Mouse (Mus musculus) hindbrain, embryonic 11.5 days (tissue): ENCODE measurements around the gene Rab3b. TPM values are rescaled to one million over a fixed set of nuclear protein-coding genes. Genes with fewer than 3 reads are reported as not detected.
"Not testable (repeated sequence)": the region's sequence is repeated elsewhere in the genome, so short reads cannot be mapped to it uniquely, and the experiment has no call there.

Experiments
- ATAC-seq: fragments of 200-750 bp; cut with Nextera tagmentation; 2 replicates; pipeline ENCODE4 v1.8.0; 2017; ENCODE audit warnings: mild to moderate bottlenecking, moderate TSS enrichment, moderate library complexity; ENCODE audit not compliant: low FRiP score
- DNase-seq: peaks from one replicate; pipeline ENCODE4 v3.0.0-alpha.2; 2015; ENCODE audit warnings: low spot score
- H3K27ac ChIP-seq: fragments of 300-500 bp; sonication (generic); 2 replicates; pipeline ENCODE4 v1.5.1; 2014; ENCODE audit warnings: mild to moderate bottlenecking, low read depth, low read length
- H3K27me3 ChIP-seq: fragments of 300-500 bp; sonication (generic); 2 replicates; pipeline ENCODE4 v1.6.1; 2014; ENCODE audit warnings: mild to moderate bottlenecking, low read length, moderate library complexity, mixed read lengths; ENCODE audit not compliant: control insufficient read depth, insufficient read depth
- H3K36me3 ChIP-seq: fragments of 300-500 bp; sonication (generic); 2 replicates; pipeline ENCODE4 v1.6.1; 2014; ENCODE audit warnings: mild to moderate bottlenecking, low read length, moderate library complexity, mixed read lengths; ENCODE audit not compliant: control insufficient read depth, insufficient read depth
- H3K4me1 ChIP-seq: fragments of 300-500 bp; sonication (generic); replicated peaks from 2 replicates; pipeline ENCODE4 v1.6.1; 2014; ENCODE audit warnings: low read length, mixed read lengths; ENCODE audit not compliant: control insufficient read depth, insufficient read depth
- H3K4me2 ChIP-seq: fragments of 300-500 bp; sonication (generic); replicated peaks from 2 replicates; pipeline ENCODE4 v1.6.1; 2014; ENCODE audit warnings: mild to moderate bottlenecking, low read depth, low read length
- H3K4me3 ChIP-seq: fragments of 300-500 bp; sonication (generic); 2 replicates; pipeline ENCODE4 v1.5.1; 2014; ENCODE audit warnings: low read depth, low read length
- H3K9ac ChIP-seq: fragments of 300-500 bp; sonication (generic); 2 replicates; pipeline ENCODE4 v1.6.1; 2014; ENCODE audit warnings: low read depth, low read length
- H3K9me3 ChIP-seq: fragments of 300-500 bp; sonication (generic); 2 replicates; pipeline ENCODE4 v1.6.1; 2016; ENCODE audit warnings: low read length; ENCODE audit not compliant: control insufficient read depth
- WGBS: fragments of 180-500 bp; shearing (Covaris S2); extraction: QIAGEN DNeasy Blood & Tissue Kit; methylation state at CpG from one replicate; pipeline ENCODE4 v1.1.7; 2014; 5-methylcytosine and 5-hydroxymethylcytosine counted together
- polyA plus RNA-seq: library from polyadenylated mRNA; unstranded; fragments of >200 nt; fragmentation: Nextera tagmentation; extraction: Ambion mirVana; gene quantifications from 2 replicates; pipeline ENCODE4 v1.2.1, GENCODE M21; 2014

The Rab3b gene
- polyA plus RNA-seq, 1 experiment from 2014 or later: 36.4 TPM

GRCm38 (mm10) chr4:108927945-108928344 is 49.1 kb downstream of the Rab3b start:
- ATAC-seq, H3K36me3 ChIP-seq, H3K9ac ChIP-seq, H3K9me3 ChIP-seq, DNase-seq, H3K27me3 ChIP-seq, H3K27ac ChIP-seq, H3K4me2 ChIP-seq, H3K4me1 ChIP-seq, H3K4me3 ChIP-seq: not testable (repeated sequence)
- 82% methylated on average over 9 of the region's 9 CpGs for WGBS

- DNase-seq: no peak
- H3K27ac ChIP-seq: no peak overlapping the region
- no peak overlapping the region for H3K4me3 ChIP-seq
- no peaks in the 10 kb centered on the region for H3K27me3 ChIP-seq
- H3K9ac ChIP-seq: no peak overlapping the region
- ATAC-seq: no peak
- H3K36me3 ChIP-seq: no peaks in the 10 kb centered on the region
- 60% methylated on average over 1 of the region's 1 CpGs for WGBS
- H3K9me3 ChIP-seq: no peaks in the 10 kb centered on the region
- no peaks in the 10 kb centered on the region for H3K4me1 ChIP-seq
- H3K4me2 ChIP-seq: no peak overlapping the region
Measured at GRCm38 (mm10) chr4:108933163-108933562, 54.3 kb downstream of the Rab3b start.

GRCm38 (mm10) chr4:108934856-108935255 is 56.0 kb downstream of the Rab3b start:
- no peak overlapping the region for H3K27ac ChIP-seq
- no peaks in the 10 kb centered on the region for H3K36me3 ChIP-seq
- H3K4me2 ChIP-seq: no peak overlapping the region
- no peak overlapping the region for H3K9ac ChIP-seq
- DNase-seq: no peak
- no peaks in the 10 kb centered on the region for H3K4me1 ChIP-seq
- H3K9me3 ChIP-seq: no peaks in the 10 kb centered on the region
- WGBS: 88% methylated on average over 4 of the region's 4 CpGs
- no peak for ATAC-seq
- no peak overlapping the region for H3K4me3 ChIP-seq
- no peaks in the 10 kb centered on the region for H3K27me3 ChIP-seq

GRCm38 (mm10) chr4:108937848-108938771 is 59.2 kb downstream of the Rab3b start:
- no peak for DNase-seq
- no peak overlapping the region for H3K4me3 ChIP-seq
- WGBS: 80% methylated on average over 12 of the region's 12 CpGs
- ATAC-seq: no peak
- H3K4me1 ChIP-seq: no peaks in the 10 kb centered on the region
- no peak overlapping the region for H3K9ac ChIP-seq
- no peak overlapping the region for H3K4me2 ChIP-seq
- no peaks in the 10 kb centered on the region for H3K9me3 ChIP-seq
- H3K27ac ChIP-seq: no peak overlapping the region
- H3K27me3 ChIP-seq: no peaks in the 10 kb centered on the region
- no peaks in the 10 kb centered on the region for H3K36me3 ChIP-seq

- Histone ChIP-seq H3K36me3 (no peaks in the 10 kb centered on the region), H3K4me3 (no peak overlapping the region), H3K9me3 (no peaks in the 10 kb centered on the region), H3K4me2 (no peak overlapping the region), H3K27me3 (no peaks in the 10 kb centered on the region), H3K4me1 (no peaks in the 10 kb centered on the region), H3K9ac (no peak overlapping the region), H3K27ac (no peak overlapping the region)
- WGBS: 79% methylated on average over 17 of the region's 17 CpGs
- ATAC-seq: no peak
- no peak for DNase-seq
Measured at GRCm38 (mm10) chr4:108940681-108941473, 62.0 kb downstream of the Rab3b start.

- no peak overlapping the region for H3K4me3 ChIP-seq
- DNase-seq (no peak), ATAC-seq (no peak)
- no peaks in the 10 kb centered on the region for H3K36me3 ChIP-seq
- WGBS: 77% methylated on average over 4 of the region's 4 CpGs
- H3K4me2 ChIP-seq: no peak overlapping the region
- H3K27ac ChIP-seq: no peak overlapping the region
- H3K9me3 ChIP-seq: no peaks in the 10 kb centered on the region
- no peaks in the 10 kb centered on the region for H3K27me3 ChIP-seq
- no peak overlapping the region for H3K9ac ChIP-seq
- H3K4me1 ChIP-seq: no peaks in the 10 kb centered on the region
Measured at GRCm38 (mm10) chr4:108942171-108942570, 63.3 kb downstream of the Rab3b start.

- no peak overlapping the region for H3K9ac ChIP-seq
- H3K27me3 ChIP-seq: no peaks in the 10 kb centered on the region
- no peak overlapping the region for H3K4me3 ChIP-seq
- H3K4me1 ChIP-seq: no peaks in the 10 kb centered on the region
- H3K9me3 ChIP-seq: no peaks in the 10 kb centered on the region
- 75% methylated on average over 11 of the region's 11 CpGs for WGBS
- no peak overlapping the region for H3K27ac ChIP-seq
- H3K36me3 ChIP-seq: no peaks in the 10 kb centered on the region
- H3K4me2 ChIP-seq: no peak overlapping the region
- ATAC-seq (no peak), DNase-seq (no peak)
Measured at GRCm38 (mm10) chr4:108942986-108943720, 64.3 kb downstream of the Rab3b start.

GRCm38 (mm10) chr4:108949168-108949567 is 70.3 kb downstream of the Rab3b start:
- Histone ChIP-seq H3K27me3 (no peaks in the 10 kb centered on the region), H3K4me3 (no peak overlapping the region), H3K9me3 (no peaks in the 10 kb centered on the region), H3K4me2 (no peak overlapping the region), H3K4me1 (no peaks in the 10 kb centered on the region), H3K36me3 (no peaks in the 10 kb centered on the region), H3K27ac (no peak overlapping the region), H3K9ac (no peak overlapping the region)
- ATAC-seq (no peak), DNase-seq (no peak)
- WGBS: 90% methylated on average over 7 of the region's 7 CpGs
